In the genomic region with DNA sequence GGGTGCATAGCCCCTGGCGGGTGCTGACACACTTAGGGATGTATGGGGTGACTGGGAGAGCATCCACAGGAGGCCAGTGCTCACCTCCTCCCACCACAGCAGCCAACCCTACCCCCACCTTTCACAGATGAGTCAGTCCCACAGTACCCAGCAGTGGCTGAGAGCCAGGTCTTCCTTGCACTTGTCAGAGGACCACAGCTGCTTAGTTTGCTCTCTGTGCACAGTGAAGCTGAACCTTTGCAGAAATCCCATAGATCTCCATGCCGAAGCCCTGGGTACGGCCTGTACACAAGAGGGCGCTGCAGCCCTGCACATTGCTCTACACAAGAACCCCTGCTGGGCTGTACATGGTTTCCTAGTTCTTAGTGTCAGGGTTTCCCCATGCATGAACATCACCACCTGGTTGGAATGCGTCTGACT, we compare ENCODE assay signal across 8 mouse cellular contexts.
DNase-seq lines count a peak whose midpoint lies in the region; ATAC-seq and TF ChIP-seq lines count a peak whose summit lies in the region.

No protein-coding gene starts in this region.

- no peak for ATAC-seq in neural tube, embryonic 15.5 days (ENCODE audit: low FRiP score)
- peak; percentile 47; the same call in 1 of the 2 replicates for ATAC-seq in erythroid progenitor cell, adult 5-6 weeks (replicated peaks; ENCODE audit: low FRiP score, poor library complexity, severe bottlenecking)
- ATAC-seq in kidney, embryonic 15.5 days (replicated peaks; ENCODE audit: low FRiP score) = peak; percentile 69
- no peak for ATAC-seq in monocyte, adult 5-6 weeks (replicated peaks; ENCODE audit: insufficient number of reproducible peaks, low FRiP score, low TSS enrichment, poor library complexity, severe bottlenecking)

- no peak overlapping the region for H3K9ac ChIP-seq in neural tube, embryonic 15.5 days (replicated peaks)
- H3K9ac ChIP-seq in kidney, embryonic 15.5 days = no peak overlapping the region

- 0 out of 2 replicates have a peak, but pooled peaks cover 2% of the 10 kb centered on the region for H3K4me1 ChIP-seq in neural tube, embryonic 15.5 days
- H3K4me1 ChIP-seq in bone marrow, adult 2 months (ENCODE audit: control insufficient read depth, insufficient read depth, low read length) = no peaks in the 10 kb centered on the region
- no peaks in the 10 kb centered on the region for H3K4me1 ChIP-seq in kidney, embryonic 15.5 days

- TF ChIP-seq CTCF in bone marrow, adult 2 months (IDR thresholded peaks at IDR 0.05; ENCODE audit: control insufficient read depth, insufficient read depth, low read length) = peak; percentile 35; the same call in 1 of the 2 replicates

- no peak overlapping the region for H3K4me2 ChIP-seq in neural tube, embryonic 15.5 days
- H3K4me2 ChIP-seq in kidney, embryonic 15.5 days = no peak overlapping the region

- no peak for TF ChIP-seq POLR2A in bone marrow, adult 2 months (IDR thresholded peaks at IDR 0.05; ENCODE audit: borderline replicate concordance, control insufficient read depth, low read depth, low read length)

- WGBS in neural tube, embryonic 15.5 days = 59% methylated on average over 5 of the region's 5 CpGs
- WGBS in bone marrow, adult 2 months = 50% methylated on average over 5 of the region's 5 CpGs
- 43% methylated on average over 5 of the region's 5 CpGs for WGBS in kidney, embryonic 15.5 days

- peak; percentile 32 for DNase-seq in neural tube, embryonic 10.5 days (ENCODE audit: extremely low spot score, low spot score)
- DNase-seq in liver = peak; percentile 65
- DNase-seq in retina, postnatal 7 days (ENCODE audit: low read depth, low spot score) = peak; percentile 8

- no peaks in the 10 kb centered on the region for H3K27me3 ChIP-seq in neural tube, embryonic 15.5 days (replicated peaks)
- H3K27me3 ChIP-seq in kidney, embryonic 15.5 days = no peaks in the 10 kb centered on the region

- H3K27ac ChIP-seq in neural tube, embryonic 15.5 days (replicated peaks) = no peak overlapping the region
- H3K27ac ChIP-seq in bone marrow, adult 2 months (ENCODE audit: control insufficient read depth, insufficient read depth, low read depth, low read length, poor library complexity) = no peak overlapping the region
- H3K27ac ChIP-seq in kidney, embryonic 15.5 days = no peak overlapping the region

- H3K36me3 ChIP-seq in neural tube, embryonic 15.5 days = peaks cover 32% of the 10 kb centered on the region
- no peaks in the 10 kb centered on the region for H3K36me3 ChIP-seq in kidney, embryonic 15.5 days

- no peaks in the 10 kb centered on the region for H3K9me3 ChIP-seq in neural tube, embryonic 15.5 days (replicated peaks)
- H3K9me3 ChIP-seq in kidney, embryonic 15.5 days (replicated peaks) = no peaks in the 10 kb centered on the region

- no peak overlapping the region for H3K4me3 ChIP-seq in neural tube, embryonic 15.5 days (replicated peaks)
- no peak overlapping the region for H3K4me3 ChIP-seq in bone marrow, adult 2 months (replicated peaks; ENCODE audit: control insufficient read depth, low read depth, low read length)
- H3K4me3 ChIP-seq in kidney, embryonic 15.5 days (replicated peaks) = no peak overlapping the region

Comparison
In these comparisons a context has a peak if more than half of its experiments do, and no peak if none do; other contexts are left out.
1. DNase-seq: peak in every context shown above with its lines; median percentile 65 in liver; 32 in neural tube, embryonic 10.5 days; 8 in retina, postnatal 7 days.
2. ATAC-seq: peak in erythroid progenitor cell, adult 5-6 weeks (single experiment) and kidney, embryonic 15.5 days (single experiment); none in neural tube, embryonic 15.5 days (single experiment) and monocyte, adult 5-6 weeks (single experiment).